Mouse (Mus musculus) kidney, adult 2 months (tissue): ENCODE results near the gene Fgf9. TPM values are rescaled to one million over a fixed set of nuclear protein-coding genes. Genes with fewer than 3 reads are reported as not detected.

Source experiments
- DNase-seq: peaks from one replicate; pipeline ENCODE4 v3.0.0; 2021
- H3K27ac ChIP-seq: fragments of 200-500 bp; 2 replicates; pipeline ENCODE4 v1.5.1; 2012; ENCODE audit warnings: low read depth, low read length, control low read depth, inconsistent platforms; ENCODE audit not compliant: insufficient read depth
- H3K27me3 ChIP-seq: fragments of 200-500 bp; replicated peaks from 2 replicates; pipeline ENCODE4 v1.6.1; 2012; ENCODE audit warnings: mild to moderate bottlenecking, moderate library complexity, low read length, inconsistent platforms; ENCODE audit not compliant: control insufficient read depth, insufficient read depth
- H3K36me3 ChIP-seq: fragments of 200-500 bp; 2 replicates; pipeline ENCODE4 v1.6.1; 2012; ENCODE audit warnings: mild to moderate bottlenecking, moderate library complexity, low read length, inconsistent platforms; ENCODE audit not compliant: control insufficient read depth, insufficient read depth
- H3K4me1 ChIP-seq: fragments of 200-500 bp; 2 replicates; pipeline ENCODE4 v1.6.1; 2011; ENCODE audit warnings: low read length; ENCODE audit not compliant: control insufficient read depth, insufficient read depth
- H3K4me3 ChIP-seq: fragments of 200-500 bp; 2 replicates; pipeline ENCODE4 v1.5.1; 2011; ENCODE audit warnings: mild to moderate bottlenecking, low read depth, low read length, control low read depth; ENCODE audit not compliant: insufficient read depth
- CTCF ChIP-seq: fragments of 200-500 bp; conservative IDR thresholded peaks from 2 replicates; pipeline ENCODE4 v1.5.1; 2011; ENCODE audit warnings: low read depth, mild to moderate bottlenecking, control low read depth, low read length, moderate library complexity, mixed read lengths; ENCODE audit not compliant: insufficient read depth, insufficient read length
- POLR2A ChIP-seq: fragments of 200-500 bp; IDR thresholded peaks from one replicate; pipeline ENCODE4 v1.6.1; 2011; ENCODE audit warnings: low read depth, low read length, control low read depth
- WGBS: fragments of 180-500 bp; shearing (Covaris S2); methylation state at CpG from one replicate; pipeline ENCODE4 v1.1.7; 2018; 5-methylcytosine and 5-hydroxymethylcytosine counted together
- polyA plus RNA-seq: library from polyadenylated mRNA; depleted of rRNA; stranded (reverse); fragments of >200 nt; gene quantifications from 2 replicates; pipeline ENCODE4 v1.2.3, GENCODE M21; 2012

Fgf9 gene
- polyA plus RNA-seq, 1 experiment = 7.1 TPM

- Histone ChIP-seq H3K27ac (no peak overlapping the region), H3K36me3 (no peaks in the 10 kb centered on the region), H3K4me1 (peaks cover 4% of the 10 kb centered on the region; the same call in 1 of the 2 replicates), H3K4me3 (peak overlapping the region; percentile 74), H3K27me3 (no peaks in the 10 kb centered on the region; the same call in 1 of the 2 replicates)
- DNase-seq = peak; percentile 52
- 5% methylated on average over 6 of the region's 6 CpGs for WGBS
- TF ChIP-seq CTCF (no peak), POLR2A (no peak)
Measured at GRCm38 (mm10) chr14:58069927-58070326, 420 bp upstream of the Fgf9 start.

DNA sequence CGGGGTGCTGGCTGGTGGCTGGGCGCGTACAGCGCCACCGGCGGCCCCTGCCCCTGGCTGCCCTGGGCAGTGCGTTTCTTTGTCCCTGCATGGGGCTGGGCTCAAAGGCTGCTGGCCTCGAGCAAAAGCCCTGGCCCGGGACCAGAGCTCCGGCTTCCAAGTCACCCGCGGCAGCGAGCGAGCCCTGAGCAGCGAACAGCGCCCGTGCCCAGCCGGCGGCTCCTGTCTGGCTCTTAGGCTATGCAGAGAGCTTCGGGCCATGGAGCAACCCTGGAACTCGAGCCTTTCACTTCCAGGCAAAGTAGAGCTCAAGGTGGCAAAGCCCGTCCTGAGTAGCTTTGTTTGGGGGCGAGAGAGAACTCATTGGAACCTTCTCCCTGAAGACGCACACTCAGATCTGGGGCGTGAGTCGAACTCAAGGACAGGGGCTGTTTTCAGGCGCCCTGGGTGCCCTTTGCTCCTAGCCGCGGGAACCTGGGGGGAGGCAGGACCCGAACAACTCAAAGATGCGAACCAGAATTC lies 834 bp downstream of the Fgf9 start:
- TF ChIP-seq POLR2A (peak; percentile 4), CTCF (no peak)
- peaks cover 4% of the 10 kb centered on the region; the same call in 1 of the 2 replicates for H3K4me1 ChIP-seq
- no peaks in the 10 kb centered on the region for H3K36me3 ChIP-seq
- under 1% methylated on average over 31 of the region's 31 CpGs for WGBS
- peak; percentile 85 for DNase-seq
- H3K27ac ChIP-seq = peak overlapping the region; percentile 100
- no peaks in the 10 kb centered on the region; the same call in 1 of the 2 replicates for H3K27me3 ChIP-seq
- H3K4me3 ChIP-seq = peak overlapping the region; percentile 74

DNA sequence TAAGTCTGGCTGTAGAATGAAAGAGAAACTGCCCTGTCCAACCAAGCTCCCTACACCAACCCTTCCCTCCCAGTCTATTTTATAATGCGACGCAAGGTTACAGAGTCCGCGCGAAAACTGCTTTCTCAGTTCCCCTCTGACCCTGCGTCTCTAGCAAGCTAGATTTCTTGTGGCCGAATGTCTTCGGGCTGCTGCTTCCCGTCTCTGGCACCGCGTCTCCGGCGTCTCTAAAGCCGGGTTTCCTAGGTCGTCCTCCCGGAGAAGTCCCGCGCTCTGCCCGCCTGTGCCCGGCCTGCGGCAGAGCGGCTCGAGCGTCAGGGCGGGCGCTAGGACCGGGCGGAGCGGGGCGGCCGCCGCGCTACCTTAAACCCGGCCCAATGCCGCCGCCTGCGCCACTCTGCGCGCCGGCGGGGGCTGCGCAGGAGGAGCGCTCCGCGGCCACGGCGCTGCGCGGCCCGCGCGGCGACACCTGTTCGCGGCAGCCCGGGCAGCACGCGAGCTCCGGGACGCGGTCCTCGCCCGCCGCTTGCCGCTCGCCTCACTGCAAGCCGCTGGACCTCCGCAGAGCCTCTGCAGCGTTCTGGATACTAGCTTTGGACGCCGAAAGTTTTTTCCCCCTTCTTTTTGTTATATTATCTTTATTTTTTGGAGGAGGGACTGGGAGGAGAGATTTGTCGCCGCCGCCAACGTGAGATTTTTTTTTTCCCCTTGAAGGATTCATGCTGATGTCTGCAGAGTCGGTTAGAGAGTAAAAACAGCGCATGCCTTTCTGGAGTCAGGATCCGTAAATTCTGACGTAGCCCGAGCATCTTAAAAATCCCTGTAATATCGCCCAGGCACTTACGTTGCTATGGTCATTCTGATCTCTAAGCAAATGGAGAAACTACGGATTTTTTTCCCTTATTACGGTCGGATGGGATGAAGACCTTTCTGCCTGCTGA lies 1.8 kb downstream of the Fgf9 start:
- Histone ChIP-seq H3K36me3 (no peaks in the 10 kb centered on the region), H3K27me3 (no peaks in the 10 kb centered on the region; the same call in 1 of the 2 replicates), H3K4me1 (peaks cover 4% of the 10 kb centered on the region; the same call in 1 of the 2 replicates), H3K4me3 (peak overlapping the region; percentile 74), H3K27ac (peak overlapping the region; percentile 100)
- peak; percentile 82 for DNase-seq
- peak; percentile 65 for TF ChIP-seq POLR2A
- TF ChIP-seq CTCF = no peak
- WGBS = 1% methylated on average over 85 of the region's 85 CpGs

- peak; percentile 32 for DNase-seq
- H3K36me3 ChIP-seq = no peaks in the 10 kb centered on the region
- TF ChIP-seq CTCF = no peak
- TF ChIP-seq POLR2A = no peak
- H3K4me1 ChIP-seq = peaks cover 4% of the 10 kb centered on the region; the same call in 1 of the 2 replicates
- under 1% methylated on average over 29 of the region's 29 CpGs for whole genome bisulfite sequencing
- peak overlapping the region; percentile 61 for H3K27ac ChIP-seq
- H3K27me3 ChIP-seq = no peaks in the 10 kb centered on the region; the same call in 1 of the 2 replicates
- H3K4me3 ChIP-seq = peak overlapping the region; percentile 74
Measured at GRCm38 (mm10) chr14:58072771-58073501, 2.6 kb downstream of the Fgf9 start.

GRCm38 (mm10) chr14:58073936-58074335 lies 3.6 kb downstream of the Fgf9 start:
- H3K27ac ChIP-seq = peak overlapping the region; percentile 72
- no peak for TF ChIP-seq CTCF
- TF ChIP-seq POLR2A = no peak
- H3K36me3 ChIP-seq = no peaks in the 10 kb centered on the region
- peak; percentile 64 for DNase-seq
- H3K4me1 ChIP-seq = peaks cover 4% of the 10 kb centered on the region; the same call in 1 of the 2 replicates
- peak overlapping the region; percentile 74 for H3K4me3 ChIP-seq
- H3K27me3 ChIP-seq = no peaks in the 10 kb centered on the region; the same call in 1 of the 2 replicates
- 2% methylated on average over 20 of the region's 20 CpGs for WGBS

DNA sequence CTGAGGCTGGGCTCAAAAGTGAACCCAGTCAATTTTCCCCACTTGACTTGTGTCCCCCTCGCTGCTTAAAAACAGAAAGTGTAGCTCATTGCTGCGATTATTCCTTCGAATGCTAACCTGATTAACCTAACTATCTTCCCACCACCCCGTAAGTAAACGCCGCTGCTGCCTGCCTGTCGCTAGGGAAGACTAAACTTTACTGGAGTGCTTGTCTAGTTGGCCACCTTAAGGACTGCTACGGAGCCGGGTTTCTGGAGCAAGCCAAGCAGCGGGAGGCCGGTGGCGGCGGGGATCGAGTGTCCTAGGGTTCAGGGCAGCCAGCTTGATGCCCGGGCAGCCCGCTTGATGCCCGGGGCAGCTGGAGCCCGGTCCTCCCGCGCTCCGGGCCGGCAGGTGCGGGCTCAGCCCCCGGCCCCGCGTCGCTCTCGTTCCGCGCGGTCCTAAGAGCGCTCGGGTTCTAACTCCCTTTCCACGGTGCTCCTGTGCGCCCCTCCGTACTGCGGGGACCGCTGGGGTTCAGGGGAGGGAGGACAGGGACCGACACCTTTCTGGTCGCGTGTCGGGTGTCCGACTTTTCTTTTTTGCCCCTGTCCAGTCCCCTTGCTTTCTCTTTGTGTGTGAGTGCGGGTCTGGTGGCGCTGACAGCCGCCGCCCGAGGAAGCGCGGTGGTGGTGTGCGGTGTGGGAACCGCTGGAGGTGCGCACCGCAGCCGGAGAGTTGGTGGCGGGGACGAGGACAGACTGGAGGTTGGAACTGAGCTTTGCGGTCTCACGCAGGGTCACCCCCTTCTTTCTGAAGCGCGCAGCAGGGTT lies 4.5 kb downstream of the Fgf9 start:
- TF ChIP-seq POLR2A (no peak), CTCF (no peak)
- no peaks in the 10 kb centered on the region; the same call in 1 of the 2 replicates for H3K27me3 ChIP-seq
- under 1% methylated on average over 61 of the region's 61 CpGs for WGBS
- peak; percentile 56 for DNase-seq
- H3K4me3 ChIP-seq = peak overlapping the region; percentile 74
- no peaks in the 10 kb centered on the region for H3K36me3 ChIP-seq
- peak overlapping the region; percentile 72 for H3K27ac ChIP-seq
- H3K4me1 ChIP-seq = peaks cover 2% of the 10 kb centered on the region; the same call in 1 of the 2 replicates
